Mouse (Mus musculus): ENCODE results near the gene Ilk. TPM values are rescaled to one million over a fixed set of nuclear protein-coding genes. Genes with fewer than 3 reads are reported as not detected.
A peak's percentile ranks its signal among the peaks of the same experiment; 100 is the strongest.
"Not testable (repeated sequence)": the region's sequence is repeated elsewhere in the genome, so short reads cannot be mapped to it uniquely, and the experiment has no call there.

The Ilk gene
- total RNA-seq, 1 experiment from 2014 or later = 92.3 TPM

GRCm38 (mm10) chr7:105740089-105740795, 3.9 kb downstream of the Ilk start:
- no peak for ATAC-seq (replicated peaks in 1 of 2; ENCODE audit: insufficient read depth in 1 of 2, low FRiP score in 2 of 2, low TSS enrichment in 1 of 2, low read depth in 1 of 2, poor library complexity in 2 of 2, severe bottlenecking in 2 of 2)

- no peak for ATAC-seq (replicated peaks in 1 of 2; ENCODE audit: insufficient read depth in 1 of 2, low FRiP score in 2 of 2, low TSS enrichment in 1 of 2, low read depth in 1 of 2, poor library complexity in 2 of 2, severe bottlenecking in 2 of 2)
Observed at GRCm38 (mm10) chr7:105740851-105741250, 4.5 kb downstream of the Ilk start.

- no peak for ATAC-seq (replicated peaks in 1 of 2; ENCODE audit: insufficient read depth in 1 of 2, low FRiP score in 2 of 2, low TSS enrichment in 1 of 2, low read depth in 1 of 2, poor library complexity in 2 of 2, severe bottlenecking in 2 of 2)
Observed at GRCm38 (mm10) chr7:105741978-105742377, 5.6 kb downstream of the Ilk start.

GRCm38 (mm10) chr7:105742539-105743215, 6.3 kb downstream of the Ilk start:
- not testable (repeated sequence) for ATAC-seq (replicated peaks in 1 of 2; ENCODE audit: insufficient read depth in 1 of 2, low FRiP score in 2 of 2, low TSS enrichment in 1 of 2, low read depth in 1 of 2, poor library complexity in 2 of 2, severe bottlenecking in 2 of 2)

GRCm38 (mm10) chr7:105743246-105743925, 7.0 kb downstream of the Ilk start:
- not testable (repeated sequence) for ATAC-seq (replicated peaks in 1 of 2; ENCODE audit: insufficient read depth in 1 of 2, low FRiP score in 2 of 2, low TSS enrichment in 1 of 2, low read depth in 1 of 2, poor library complexity in 2 of 2, severe bottlenecking in 2 of 2)

- peak; percentile 99 for ATAC-seq (replicated peaks in 1 of 2; ENCODE audit: insufficient read depth in 1 of 2, low FRiP score in 2 of 2, low TSS enrichment in 1 of 2, low read depth in 1 of 2, poor library complexity in 2 of 2, severe bottlenecking in 2 of 2)
Observed at GRCm38 (mm10) chr7:105743926-105744590, 7.7 kb downstream of the Ilk start, which contains the start of gene Taf10. TSS of gene Taf10 (minus strand) at chr7:105744361.

- ATAC-seq (replicated peaks in 1 of 2; ENCODE audit: insufficient read depth in 1 of 2, low FRiP score in 2 of 2, low TSS enrichment in 1 of 2, low read depth in 1 of 2, poor library complexity in 2 of 2, severe bottlenecking in 2 of 2) = no peak
Observed at GRCm38 (mm10) chr7:105747776-105748175, 11.4 kb downstream of the Ilk start.

- peak; percentile 92 to 97 for ATAC-seq (replicated peaks in 1 of 2; ENCODE audit: insufficient read depth in 1 of 2, low FRiP score in 2 of 2, low TSS enrichment in 1 of 2, low read depth in 1 of 2, poor library complexity in 2 of 2, severe bottlenecking in 2 of 2)
Observed at GRCm38 (mm10) chr7:105751491-105752433, 15.4 kb downstream of the Ilk start, which contains the start of gene Tpp1. TSS of gene Tpp1 (minus strand) at chr7:105752235.

- no peak for ATAC-seq (replicated peaks in 1 of 2; ENCODE audit: insufficient read depth in 1 of 2, low FRiP score in 2 of 2, low TSS enrichment in 1 of 2, low read depth in 1 of 2, poor library complexity in 2 of 2, severe bottlenecking in 2 of 2)
Observed at GRCm38 (mm10) chr7:105752716-105753115, 16.3 kb downstream of the Ilk start.

- ATAC-seq (replicated peaks in 1 of 2; ENCODE audit: insufficient read depth in 1 of 2, low FRiP score in 2 of 2, low TSS enrichment in 1 of 2, low read depth in 1 of 2, poor library complexity in 2 of 2, severe bottlenecking in 2 of 2) = no peak
Observed at GRCm38 (mm10) chr7:105753281-105753680, 16.9 kb downstream of the Ilk start.

GRCm38 (mm10) chr7:105761813-105762484, 25.6 kb downstream of the Ilk start:
- ATAC-seq (replicated peaks in 1 of 2; ENCODE audit: insufficient read depth in 1 of 2, low FRiP score in 2 of 2, low TSS enrichment in 1 of 2, low read depth in 1 of 2, poor library complexity in 2 of 2, severe bottlenecking in 2 of 2) = no peak

GRCm38 (mm10) chr7:105762517-105763270, 26.3 kb downstream of the Ilk start:
- ATAC-seq (replicated peaks in 1 of 2; ENCODE audit: insufficient read depth in 1 of 2, low FRiP score in 2 of 2, low TSS enrichment in 1 of 2, low read depth in 1 of 2, poor library complexity in 2 of 2, severe bottlenecking in 2 of 2) = no peak

GRCm38 (mm10) chr7:105764331-105764730, 27.9 kb downstream of the Ilk start:
- ATAC-seq (replicated peaks in 1 of 2; ENCODE audit: insufficient read depth in 1 of 2, low FRiP score in 2 of 2, low TSS enrichment in 1 of 2, low read depth in 1 of 2, poor library complexity in 2 of 2, severe bottlenecking in 2 of 2) = no peak

- peak; percentile 62 to 68; a peak in 3 of 4 replicates for ATAC-seq (replicated peaks in 1 of 2; ENCODE audit: insufficient read depth in 1 of 2, low FRiP score in 2 of 2, low TSS enrichment in 1 of 2, low read depth in 1 of 2, poor library complexity in 2 of 2, severe bottlenecking in 2 of 2)
Observed at GRCm38 (mm10) chr7:105767729-105768165, 31.4 kb downstream of the Ilk start.

- ATAC-seq (replicated peaks in 1 of 2; ENCODE audit: insufficient read depth in 1 of 2, low FRiP score in 2 of 2, low TSS enrichment in 1 of 2, low read depth in 1 of 2, poor library complexity in 2 of 2, severe bottlenecking in 2 of 2) = no peak
Observed at GRCm38 (mm10) chr7:105769959-105770358, 33.6 kb downstream of the Ilk start.

All from hematopoietic stem cell, adult 5-6 weeks (primary cell).